Mouse (Mus musculus) kidney, adult 9 months (tissue): Measurements from ENCODE around the gene Psmd9.

ENCODE experiments used
- DNase-seq: peaks from one replicate; pipeline ENCODE4 v3.0.0; 2022

Psmd9 gene

DNA sequence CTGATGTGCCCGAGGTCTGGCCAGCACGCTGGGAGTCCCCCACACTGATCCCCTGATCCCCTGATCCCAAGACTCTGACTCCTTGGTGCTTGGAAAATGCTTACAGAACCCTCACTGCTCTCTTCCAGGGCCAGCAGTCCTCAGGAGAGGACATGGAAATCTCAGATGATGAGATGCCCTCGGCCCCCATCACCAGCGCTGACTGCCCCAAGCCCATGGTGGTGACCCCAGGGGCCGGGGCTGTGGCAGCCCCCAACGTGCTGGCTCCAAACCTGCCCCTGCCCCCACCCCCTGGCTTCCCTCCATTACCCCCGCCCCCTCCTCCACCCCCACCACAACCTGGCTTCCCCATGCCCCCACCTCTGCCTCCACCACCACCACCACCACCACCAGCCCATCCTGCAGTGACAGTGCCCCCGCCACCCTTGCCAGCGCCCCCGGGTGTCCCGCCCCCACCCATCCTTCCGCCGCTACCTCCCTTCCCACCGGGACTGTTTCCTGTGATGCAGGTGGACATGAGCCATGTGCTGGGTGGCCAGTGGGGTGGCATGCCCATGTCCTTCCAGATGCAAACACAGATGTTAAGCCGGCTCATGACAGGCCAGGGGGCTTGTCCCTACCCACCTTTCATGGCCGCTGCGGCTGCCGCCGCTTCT, 17.4 kb upstream of the Psmd9 start:
- DNase-seq, result no peak

DNA sequence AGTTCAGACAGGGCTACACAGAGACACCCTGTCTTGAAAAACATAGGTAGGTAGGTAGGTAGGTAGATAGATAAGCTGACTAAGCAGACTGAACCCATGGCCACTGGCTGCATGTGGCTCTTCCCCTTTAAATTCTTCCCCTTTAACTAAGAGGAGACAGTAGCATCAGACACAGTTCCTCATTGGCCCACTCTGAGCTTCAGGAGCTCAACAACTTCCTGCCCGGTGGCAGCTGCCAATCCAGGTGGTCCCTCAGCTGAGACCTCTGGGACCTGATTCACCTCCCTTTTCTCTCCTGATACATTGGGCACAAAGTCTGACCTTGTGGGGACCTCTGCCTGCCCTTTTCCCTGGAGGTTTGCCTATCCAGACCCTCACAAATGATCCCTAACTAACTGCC, 16.3 kb upstream of the Psmd9 start:
- DNase-seq, result no peak

DNA sequence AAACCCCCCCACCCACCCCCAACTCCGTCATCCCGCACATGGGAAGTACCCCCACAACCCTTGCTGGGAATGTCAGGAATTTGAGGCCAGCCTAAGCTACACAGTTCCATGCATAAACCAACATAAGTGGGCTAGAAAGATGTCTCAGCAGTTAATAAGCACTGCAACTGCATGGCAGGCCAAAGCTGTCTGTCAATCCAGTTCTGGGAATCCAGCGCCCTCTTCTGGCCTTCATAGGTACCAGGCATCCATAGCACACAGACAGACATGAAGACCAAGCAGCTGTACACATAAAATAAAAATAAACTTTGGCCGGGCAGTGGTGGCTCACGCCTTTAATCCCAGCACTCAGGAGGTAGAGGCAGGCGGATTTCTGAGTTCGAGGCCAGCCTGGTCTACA, 13.8 kb upstream of the Psmd9 start:
- peak; percentile 85 for DNase-seq

DNA sequence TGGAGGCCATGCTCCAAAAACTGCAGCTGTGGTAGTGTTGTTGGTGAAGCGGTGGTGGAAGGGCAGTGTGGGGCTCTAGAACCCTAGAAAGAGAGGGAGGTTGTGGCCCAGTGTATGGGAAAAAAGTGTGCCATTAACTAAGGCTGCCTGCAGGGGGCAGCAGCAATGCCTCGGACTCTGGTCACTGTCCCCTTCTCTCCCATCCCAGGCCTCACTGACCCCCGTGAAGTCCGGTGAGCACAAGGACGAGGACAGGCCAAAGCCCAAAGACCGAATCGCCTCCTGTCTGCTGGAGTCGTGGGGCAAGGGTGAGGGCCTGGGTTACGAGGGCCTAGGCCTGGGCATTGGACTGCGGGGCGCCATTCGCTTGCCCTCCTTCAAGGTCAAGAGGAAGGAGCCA, 12.4 kb upstream of the Psmd9 start:
- DNase-seq, result peak; percentile 58

DNA sequence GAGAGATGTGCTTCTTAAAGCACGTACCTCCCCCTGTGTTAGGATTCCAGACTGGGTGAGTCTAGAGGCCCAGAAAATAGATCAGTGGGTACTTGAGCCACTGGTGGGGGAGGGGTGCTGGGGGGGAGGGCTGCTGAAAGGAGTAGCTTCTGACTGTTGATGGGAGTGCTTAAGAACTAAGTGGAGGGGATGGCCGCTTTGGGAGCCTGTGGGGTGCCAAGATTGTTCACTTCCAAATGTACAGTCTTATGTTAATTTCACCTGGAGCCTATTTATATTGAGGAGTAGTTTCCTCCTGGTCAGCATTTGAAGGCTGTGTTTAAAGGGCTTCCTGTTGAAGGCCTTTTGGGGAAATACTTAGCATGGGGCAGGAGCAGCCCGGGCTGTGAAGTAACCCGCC, 11.2 kb upstream of the Psmd9 start:
- DNase-seq, result no peak

DNA sequence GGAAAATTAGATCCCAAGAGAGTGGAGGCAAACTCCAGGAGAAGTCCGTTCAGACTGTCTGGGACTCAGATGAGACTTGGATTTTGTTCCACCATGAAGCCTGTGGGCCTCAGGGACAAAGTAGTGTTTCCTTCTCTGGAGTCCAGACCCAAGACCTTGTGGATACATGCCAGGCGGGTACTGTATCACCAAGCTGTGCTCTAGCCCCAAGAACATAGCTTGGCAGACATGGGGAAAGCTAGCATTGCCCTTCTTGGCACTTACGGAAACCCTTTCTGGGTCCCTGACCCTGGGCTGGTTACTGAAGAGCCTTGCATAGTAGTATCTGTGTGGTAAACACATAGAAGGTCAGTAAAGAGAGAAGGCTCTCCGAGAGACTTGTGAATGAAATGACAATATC, 9.8 kb upstream of the Psmd9 start:
- DNase-seq, result no peak

DNA sequence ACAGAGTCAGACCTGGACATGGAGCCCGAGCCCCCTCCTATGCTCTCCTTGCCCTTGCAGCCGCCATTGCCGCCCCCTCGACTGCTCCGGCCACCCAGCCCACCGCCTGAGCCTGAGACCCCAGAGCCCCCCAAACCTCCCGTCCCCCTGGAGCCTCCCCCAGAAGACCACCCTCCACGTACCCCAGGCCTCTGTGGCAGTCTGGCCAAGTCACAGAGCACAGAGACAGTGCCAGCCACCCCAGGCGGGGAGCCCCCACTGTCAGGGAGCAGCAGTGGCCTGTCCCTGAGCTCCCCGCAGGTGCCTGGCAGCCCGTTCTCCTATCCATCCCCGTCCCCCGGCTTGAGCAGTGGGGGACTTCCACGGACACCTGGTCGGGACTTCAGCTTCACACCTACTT, 9.3 kb upstream of the Psmd9 start:
- no peak for DNase-seq

DNA sequence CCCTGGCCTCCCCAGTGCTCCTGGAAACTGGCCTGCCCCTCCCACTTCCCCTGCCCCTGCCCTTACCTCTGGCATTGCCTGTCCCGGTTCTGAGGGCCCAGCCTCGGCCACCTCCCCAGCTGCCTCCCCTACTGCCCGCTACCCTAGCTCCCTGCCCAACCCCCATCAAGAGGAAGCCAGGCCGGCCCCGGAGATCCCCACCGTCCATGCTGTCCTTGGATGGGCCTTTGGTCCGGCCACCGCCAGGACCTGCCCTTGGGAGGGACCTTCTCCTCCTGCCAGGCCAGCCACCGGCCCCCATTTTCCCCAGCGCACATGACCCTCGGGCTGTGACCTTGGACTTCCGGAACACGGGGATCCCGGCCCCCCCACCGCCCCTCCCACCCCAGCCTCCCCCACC, 8.9 kb upstream of the Psmd9 start:
- no peak for DNase-seq

DNA sequence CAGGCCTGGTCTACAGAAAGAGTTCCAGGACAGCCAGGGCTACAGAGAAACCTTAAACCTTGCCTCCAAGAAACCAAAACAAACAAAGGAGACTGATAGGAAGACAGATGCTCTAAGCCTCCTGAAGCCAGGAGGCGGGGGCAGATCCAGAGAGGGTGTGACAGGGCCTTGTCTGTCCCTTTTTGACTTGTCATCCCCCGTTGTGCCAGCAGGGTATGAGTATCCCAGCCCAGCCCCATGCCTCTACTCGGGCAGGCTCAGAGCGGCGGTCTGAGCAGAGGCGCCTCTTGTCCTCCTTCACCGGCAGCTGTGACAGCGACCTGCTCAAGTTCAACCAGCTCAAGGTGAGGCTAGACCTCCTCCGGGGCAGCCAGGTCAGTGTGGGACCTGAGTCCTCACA, 6.3 kb upstream of the Psmd9 start:
- DNase-seq, result no peak

DNA sequence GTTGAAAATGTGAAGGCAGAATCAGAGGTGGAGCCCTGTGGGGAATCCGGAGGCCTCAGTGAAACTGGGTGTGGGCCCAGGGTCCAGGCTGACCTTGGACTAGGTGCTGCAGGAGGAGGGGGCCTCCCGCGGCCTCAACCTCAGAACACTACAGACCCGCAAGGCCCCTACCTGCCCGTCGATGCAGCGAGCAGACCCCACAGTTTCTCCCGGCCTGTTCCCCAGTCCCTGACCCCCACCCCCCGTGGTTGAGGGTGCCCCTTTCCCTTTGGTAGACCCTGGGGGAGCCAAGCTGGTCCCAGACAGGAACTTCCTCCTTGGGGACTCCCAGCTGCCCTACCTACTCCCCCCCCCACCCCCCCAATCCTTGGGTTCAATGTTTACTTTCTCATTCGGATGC, 2.8 kb upstream of the Psmd9 start:
- DNase-seq, result no peak

DNA sequence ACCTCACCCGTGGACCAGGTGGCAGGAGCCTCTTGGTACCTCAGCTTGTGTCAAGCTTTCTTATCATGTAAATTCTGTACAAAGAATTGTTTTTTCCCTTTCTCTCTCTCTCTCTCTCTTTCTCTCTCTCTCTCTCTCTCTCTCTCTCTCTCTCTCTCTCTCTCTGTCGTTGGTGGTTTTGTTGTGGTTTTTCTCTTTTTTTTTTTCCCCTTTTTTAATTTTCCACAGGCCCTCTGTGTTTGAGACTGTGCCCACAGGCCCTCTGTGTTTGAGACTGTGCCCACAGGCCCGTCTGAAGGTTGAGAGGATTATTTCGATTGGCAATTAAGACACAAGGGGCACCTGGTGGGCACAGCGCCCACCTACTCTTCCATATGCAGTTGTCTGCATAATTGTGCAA, 1.6 kb upstream of the Psmd9 start:
- no peak for DNase-seq

DNA sequence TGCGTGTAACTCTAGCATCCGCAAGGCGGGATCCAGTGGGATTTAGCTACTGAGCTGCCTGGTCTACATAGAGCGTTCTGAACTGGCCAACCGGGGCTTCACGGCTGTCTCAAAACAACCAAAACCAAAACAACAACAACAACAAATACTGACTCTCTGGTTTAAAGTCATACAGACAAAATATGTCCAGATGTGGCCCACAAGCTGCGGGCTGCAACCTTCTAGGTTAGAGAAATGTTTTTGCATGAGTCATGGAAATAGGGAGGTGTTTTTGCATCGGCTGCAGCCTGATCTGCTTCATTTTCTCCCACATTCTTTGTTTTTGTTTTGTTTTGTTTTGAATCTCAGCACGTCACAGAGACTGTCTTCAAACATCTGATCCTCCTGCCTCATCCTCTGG, 1.2 kb downstream of the Psmd9 start:
- no peak for DNase-seq

DNA sequence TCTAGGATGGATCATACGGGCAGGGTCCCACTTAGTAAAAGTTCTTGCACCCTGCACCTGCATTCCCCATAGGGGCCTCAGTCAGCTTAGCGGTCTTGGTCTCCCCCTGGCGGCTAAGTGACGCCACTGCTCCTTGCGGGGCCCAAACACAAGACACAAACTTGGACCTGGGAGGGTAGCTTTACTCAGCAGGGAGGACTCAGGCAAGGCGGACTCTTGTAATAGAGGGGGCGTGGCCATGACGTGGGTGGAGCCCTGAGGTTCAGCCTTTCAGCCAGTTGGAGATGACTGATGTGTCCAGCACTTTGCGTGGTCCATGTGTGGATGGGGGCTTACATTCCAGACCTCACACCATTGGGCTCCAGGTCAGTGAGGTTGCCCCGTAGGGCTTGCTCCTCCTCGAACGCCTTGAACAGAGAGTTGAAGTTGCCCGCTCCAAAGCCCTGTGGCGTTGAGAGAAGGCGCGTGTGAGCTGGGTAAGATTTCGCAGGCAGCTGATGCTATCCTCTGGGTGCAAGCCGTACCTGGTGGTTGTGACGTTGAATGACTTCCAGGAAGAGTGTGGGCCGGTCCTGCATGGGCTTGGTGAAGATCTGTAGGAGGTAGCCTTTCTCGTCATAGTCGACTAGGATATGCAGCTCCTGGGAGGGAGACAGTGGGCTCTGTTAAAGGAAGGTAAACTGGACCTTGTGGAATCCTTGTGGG, 2.6 kb downstream of the Psmd9 start:
- DNase-seq, result peak; percentile 94

DNA sequence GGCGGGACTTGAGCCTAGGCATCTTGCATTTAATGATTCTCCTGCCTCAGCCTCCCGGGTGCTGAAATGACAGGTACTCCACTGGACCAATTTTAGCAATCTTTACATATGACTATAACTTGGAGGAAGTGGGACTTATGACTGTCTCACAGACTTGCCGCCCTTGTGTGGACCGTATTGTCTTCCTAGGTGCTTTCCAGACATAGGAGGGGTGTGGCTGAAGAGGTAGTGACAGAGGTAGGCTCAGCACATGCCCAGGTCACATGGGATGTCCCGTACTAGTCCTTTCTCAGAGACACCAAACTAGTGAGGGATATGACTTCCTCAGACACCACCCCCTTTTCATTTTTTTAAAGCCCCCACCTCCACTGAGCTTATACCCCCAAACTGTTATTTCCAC, 9.6 kb downstream of the Psmd9 start:
- DNase-seq, result no peak

DNA sequence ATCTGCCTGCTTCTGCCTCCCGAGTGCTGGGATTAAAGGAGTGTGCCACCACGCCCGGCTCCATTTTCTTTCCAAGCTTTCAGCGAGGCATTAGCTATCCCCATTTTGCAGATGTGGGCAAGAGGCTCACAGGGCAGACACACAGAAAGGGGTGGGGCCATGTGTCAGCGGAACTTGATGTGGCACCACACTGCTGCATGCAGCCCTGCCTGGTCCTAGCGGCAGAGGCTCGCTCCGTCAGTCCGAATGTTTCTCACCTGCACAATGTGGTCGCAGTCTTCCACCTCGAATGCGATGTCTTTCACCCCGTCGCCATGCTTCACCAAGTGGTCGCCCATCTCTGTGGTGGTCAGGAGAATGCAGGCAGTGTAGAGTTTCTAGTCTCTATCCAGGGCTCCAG, 11.2 kb downstream of the Psmd9 start:
- DNase-seq, result peak; percentile 46

DNA sequence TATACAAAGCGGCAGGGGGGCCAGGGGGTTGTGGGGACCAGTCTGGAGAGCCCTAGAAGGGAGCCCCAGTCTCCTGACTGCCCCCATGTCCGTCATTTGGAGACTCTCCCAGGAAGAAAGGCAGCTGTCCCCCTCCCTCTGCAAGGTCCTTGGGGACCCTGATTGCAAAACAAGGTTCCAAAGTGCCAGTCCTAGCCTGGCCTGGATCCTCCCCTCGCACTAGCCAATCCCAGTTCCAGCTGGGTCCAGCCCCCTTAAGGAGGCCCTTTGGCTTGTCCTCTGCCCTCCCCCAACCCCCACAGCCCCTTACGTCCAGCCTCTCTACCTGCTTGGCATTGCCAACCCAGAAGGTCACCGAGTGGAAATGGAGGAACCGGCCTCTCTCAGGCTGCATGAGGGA, 12.3 kb downstream of the Psmd9 start:
- DNase-seq, result peak; percentile 89

DNA sequence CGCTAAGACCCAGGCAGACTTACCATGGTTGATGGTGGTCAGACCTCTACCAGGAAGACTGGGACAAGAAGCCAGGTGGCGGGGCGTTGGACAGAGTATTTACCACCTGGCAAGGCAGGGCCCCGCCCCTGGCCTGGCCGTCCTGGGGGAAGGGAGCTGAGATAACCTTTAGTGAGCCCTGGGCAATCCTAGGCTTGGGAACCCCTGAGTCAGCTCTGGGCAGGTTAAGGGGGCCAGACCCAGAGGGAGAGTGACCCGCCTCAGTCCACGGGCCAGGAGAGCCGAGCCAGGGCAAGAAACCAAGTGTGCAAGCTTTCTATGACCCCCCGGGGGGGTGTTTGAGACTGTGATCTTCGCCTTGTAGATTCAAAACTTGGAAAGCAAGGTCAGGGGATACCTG, 13.4 kb downstream of the Psmd9 start, which contains the start of gene Hpd:
Hpd (minus strand) TSS at position 77 of the 400 bp plus-strand sequence.
- peak; percentile 81 for DNase-seq

DNA sequence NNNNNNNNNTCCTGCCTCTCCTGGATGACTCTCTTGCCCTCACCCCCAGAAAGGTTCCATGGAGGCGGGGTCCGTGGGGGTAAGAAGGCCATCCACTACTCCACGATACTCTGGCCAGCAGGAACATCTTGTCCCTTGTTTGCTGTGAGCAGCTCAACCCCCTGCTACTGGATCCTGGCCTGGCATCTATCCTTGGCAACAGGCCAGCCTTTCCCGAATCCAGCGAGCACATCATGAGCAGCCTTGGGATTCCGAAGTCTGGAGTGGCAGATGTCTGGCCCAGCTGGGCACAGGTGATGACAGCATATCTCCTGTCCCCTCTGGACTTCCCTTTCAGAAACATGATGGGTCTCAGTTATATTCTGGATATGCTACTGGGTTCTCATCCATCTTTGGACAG, 16.8 kb downstream of the Psmd9 start:
- peak; percentile 83 for DNase-seq

DNA sequence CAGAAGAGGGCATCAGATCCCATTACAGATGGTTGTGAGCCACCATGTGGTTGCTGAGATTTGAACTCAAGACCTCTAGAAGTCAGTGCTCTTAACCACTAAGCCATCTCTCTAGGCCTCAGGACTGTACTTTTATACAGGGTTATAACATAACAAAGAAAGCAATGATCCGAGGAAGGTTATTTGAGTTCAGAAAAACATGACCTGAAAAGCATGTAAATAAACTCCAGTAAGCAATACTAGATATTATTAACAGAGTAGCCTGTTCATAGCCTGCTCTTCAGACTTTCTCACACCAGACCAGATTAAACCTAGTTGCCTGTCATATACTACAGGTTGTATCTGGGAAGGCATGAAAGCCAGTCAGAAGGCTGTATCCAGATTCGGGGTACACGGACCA, 18.1 kb downstream of the Psmd9 start:
- DNase-seq, result peak; percentile 76

DNA sequence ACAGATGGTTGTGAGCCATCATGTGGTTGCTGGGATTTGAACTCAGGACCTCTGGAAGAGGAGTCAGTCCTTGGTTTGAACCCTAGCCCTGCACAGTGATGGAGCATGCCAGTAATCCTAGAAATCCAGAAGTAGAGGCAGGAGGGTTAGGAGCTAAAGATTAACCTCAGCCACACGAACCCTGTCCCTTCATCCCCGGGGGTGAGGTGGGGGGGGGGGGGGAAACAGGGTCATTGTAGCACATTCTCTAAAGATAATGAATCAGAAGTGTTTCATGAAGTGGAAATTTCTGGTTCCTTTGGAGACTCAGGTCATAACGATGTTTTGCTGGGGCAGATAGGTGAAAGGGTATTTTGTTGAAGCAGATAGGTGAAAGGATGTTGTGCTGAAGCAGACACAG, 21.7 kb downstream of the Psmd9 start:
- DNase-seq, result peak; percentile 57

DNA sequence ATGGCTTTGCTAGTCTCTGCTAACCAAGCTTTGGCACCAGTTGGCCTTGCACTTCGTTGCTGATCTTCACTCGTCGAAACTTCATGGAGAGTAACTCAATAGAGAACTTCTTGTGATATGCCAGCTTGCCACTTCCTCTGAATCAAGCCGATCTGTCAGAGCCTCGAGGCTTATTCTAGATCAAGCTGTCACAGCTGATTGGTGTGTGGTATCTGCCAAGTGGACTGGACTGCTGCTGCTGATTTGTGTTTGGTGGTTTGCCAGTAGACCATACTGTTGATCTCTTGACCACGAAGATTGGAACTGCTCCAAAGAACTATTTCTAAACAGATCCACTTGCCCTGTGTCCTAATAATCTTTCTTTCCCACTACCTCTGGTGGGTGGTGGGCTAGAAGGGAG, 22.2 kb downstream of the Psmd9 start:
- peak; percentile 87 for DNase-seq

DNA sequence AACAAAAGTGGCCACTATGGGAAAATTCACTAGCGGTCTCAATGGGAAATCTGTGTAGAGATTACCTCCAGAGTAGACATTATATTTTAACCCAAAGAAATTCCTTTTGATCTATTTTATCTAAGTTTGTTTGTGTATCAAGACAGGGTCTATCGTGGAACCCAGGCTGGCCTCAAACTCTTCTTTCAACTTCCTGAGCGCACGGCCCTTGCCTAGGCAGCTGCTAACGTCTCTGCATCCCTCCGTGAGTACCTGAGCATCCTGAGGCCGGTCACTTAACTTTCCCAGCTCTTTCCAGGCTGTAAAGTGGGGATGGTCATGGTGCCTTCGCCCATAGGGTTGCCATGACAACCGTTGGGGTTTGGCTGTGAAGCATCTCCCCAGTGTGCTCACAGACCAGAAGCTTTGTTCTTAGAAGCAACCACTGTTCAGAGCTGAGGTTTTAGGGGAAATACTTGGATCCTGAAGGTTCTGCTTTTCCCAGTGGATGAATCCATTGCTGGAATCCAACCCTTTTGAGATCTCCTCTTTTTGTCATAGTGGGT, 23.5 kb downstream of the Psmd9 start:
- DNase-seq, result no peak

DNA sequence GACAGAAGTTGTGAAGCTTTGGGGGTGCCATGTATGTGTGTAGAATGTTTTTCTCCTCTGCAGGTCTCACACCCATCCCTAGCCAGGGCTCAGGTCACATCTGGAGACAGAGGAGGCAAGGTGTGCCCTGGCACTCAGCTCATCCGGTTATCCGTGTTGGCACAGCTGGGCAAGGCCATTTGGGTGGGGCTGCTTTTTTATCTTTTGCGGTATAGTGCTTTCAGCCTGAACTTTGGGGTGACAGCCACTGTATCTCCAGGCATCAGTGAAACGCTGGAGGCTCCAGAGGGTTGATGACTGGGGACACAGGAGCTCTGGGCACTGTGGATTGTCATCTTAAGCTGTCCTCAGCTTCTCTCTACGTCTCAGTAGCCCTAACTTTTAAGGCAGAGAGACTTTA, 24.2 kb downstream of the Psmd9 start:
- no peak for DNase-seq

DNA sequence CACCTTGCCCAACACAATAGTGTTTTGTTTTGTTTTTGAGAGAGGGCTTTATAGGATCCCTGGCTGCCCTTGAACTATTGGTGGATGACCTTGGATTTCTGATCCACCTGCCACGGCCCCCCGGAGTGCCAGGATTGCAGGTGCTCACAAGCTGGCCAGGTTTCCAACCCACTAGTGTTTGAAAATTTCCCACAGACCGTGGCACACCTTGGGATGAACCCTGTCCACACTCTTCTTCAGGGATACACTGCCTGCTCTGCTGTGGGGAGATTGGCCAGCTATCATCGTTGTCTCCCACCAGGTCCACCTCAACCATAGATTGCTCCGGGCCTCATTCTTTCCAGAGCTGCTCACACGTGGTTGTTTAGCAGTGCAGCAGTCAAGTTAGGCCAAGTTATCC, 25.6 kb downstream of the Psmd9 start:
- DNase-seq, result no peak

DNA sequence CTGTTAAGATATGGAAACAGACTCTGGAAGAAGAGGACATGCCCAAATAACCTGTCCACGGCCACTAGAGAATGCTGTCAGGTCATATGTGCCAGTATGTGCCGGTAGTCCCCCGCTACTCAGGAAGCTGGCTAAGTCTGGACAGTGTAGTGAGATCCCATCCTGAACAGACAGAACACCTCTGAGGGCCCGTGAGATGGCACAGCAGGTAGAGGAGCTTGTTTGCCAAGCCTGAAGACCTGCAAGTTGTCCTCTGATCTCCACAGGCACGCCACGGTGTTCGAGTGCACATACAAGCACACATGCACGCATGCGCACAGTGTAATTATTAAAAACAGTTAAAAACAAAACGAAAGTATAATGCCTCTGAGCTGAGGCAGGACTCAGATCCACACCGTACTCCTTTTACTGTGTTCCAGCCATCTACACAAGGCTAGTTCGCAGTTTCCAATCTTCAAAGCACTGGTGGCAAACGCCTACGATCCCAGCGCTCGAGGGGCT, 26.3 kb downstream of the Psmd9 start:
- no peak for DNase-seq
